Mouse (Mus musculus) MEL (cell line): Measurements from ENCODE around the gene Mcoln1. TPM values are rescaled to one million over a fixed set of nuclear protein-coding genes. Genes with fewer than 3 reads are reported as not detected.

Experiments
- DNase-seq: peaks from one replicate; pipeline ENCODE4 v3.0.0; 2011; ENCODE audit warnings: low read depth, low spot score
- H3K27ac ChIP-seq: 2 replicates; pipeline ENCODE4 v1.5.1; 2012; ENCODE audit warnings: low read depth, mild to moderate bottlenecking, control low read depth, low read length, moderate library complexity; ENCODE audit not compliant: control insufficient read depth
- H3K27me3 ChIP-seq, 2 experiments: fragments of 150-350 bp in 1 of 2; sonication (generic) in 1 of 2; 2 replicates each; pipeline ENCODE4 v1.6.1; 2012; ENCODE audit warnings: low read length in 2 of 2, mild to moderate bottlenecking in 2 of 2, improper control_type of control experiment in 1 of 2, moderate library complexity in 1 of 2; ENCODE audit not compliant: insufficient read depth in 2 of 2, control insufficient read depth in 1 of 2
- H3K36me3 ChIP-seq, 2 experiments: 2 replicates each; pipeline ENCODE4 v1.6.1; 2012 to 2014; ENCODE audit warnings: low read length in 2 of 2, improper control_type of control experiment in 1 of 2, inconsistent platforms in 1 of 2, mild to moderate bottlenecking in 1 of 2; ENCODE audit not compliant: insufficient read depth in 2 of 2, control insufficient read depth in 1 of 2
- H3K4me1 ChIP-seq, 2 experiments: fragments of 150-350 bp in 1 of 2; sonication (generic) in 1 of 2; 2 replicates each; pipeline ENCODE4 v1.6.1; 2012; ENCODE audit warnings: low read length in 2 of 2, improper control_type of control experiment in 1 of 2, mild to moderate bottlenecking in 1 of 2; ENCODE audit not compliant: insufficient read depth in 2 of 2, control insufficient read depth in 1 of 2
- H3K4me3 ChIP-seq, 2 experiments: fragments of 150-350 bp in 1 of 2; sonication (generic) in 1 of 2; 2 replicates each; pipeline ENCODE4 v1.5.1; 2012; ENCODE audit warnings: low read depth in 2 of 2, low read length in 2 of 2, mild to moderate bottlenecking in 2 of 2, moderate library complexity in 2 of 2, control low read depth in 1 of 2, improper control_type of control experiment in 1 of 2; ENCODE audit not compliant: control insufficient read depth in 1 of 2, insufficient read depth in 1 of 2
- H3K79me2 ChIP-seq: 2 replicates; pipeline ENCODE4 v1.6.1; 2012; ENCODE audit warnings: mild to moderate bottlenecking, low read length, moderate library complexity; ENCODE audit not compliant: control insufficient read depth, poor library complexity, insufficient read depth
- H3K9ac ChIP-seq: 2 replicates; pipeline ENCODE4 v1.6.1; 2012; ENCODE audit warnings: low read depth, mild to moderate bottlenecking, control low read depth, low read length, moderate library complexity; ENCODE audit not compliant: control insufficient read depth, poor library complexity, severe bottlenecking
- H3K9me3 ChIP-seq: fragments of 150-350 bp; sonication (generic); replicated peaks from 2 replicates; pipeline ENCODE4 v1.6.1; 2012; ENCODE audit warnings: mild to moderate bottlenecking, low read length, improper control_type of control experiment, moderate library complexity; ENCODE audit not compliant: insufficient read depth
- BHLHE40 ChIP-seq: IDR thresholded peaks from 2 replicates; pipeline ENCODE4 v1.6.1; 2012; ENCODE audit warnings: low read depth, mild to moderate bottlenecking, inconsistent platforms, low read length, improper control_type of control experiment, borderline replicate concordance
- CTCF ChIP-seq, 3 experiments: IDR thresholded peaks in 2 of 3; conservative IDR thresholded peaks in 1 of 3; 2 replicates each; pipeline ENCODE4 v1.5.1; 2011 to 2012; ENCODE audit warnings: low read length in 3 of 3, low read depth in 2 of 3, mild to moderate bottlenecking in 2 of 3, improper control_type of control experiment in 1 of 3, inconsistent platforms in 1 of 3, mixed read lengths in 1 of 3, moderate library complexity in 1 of 3; ENCODE audit not compliant: control insufficient read depth in 1 of 3, insufficient read depth in 1 of 3, poor library complexity in 1 of 3, severe bottlenecking in 1 of 3
- ELF1 ChIP-seq: IDR thresholded peaks from 2 replicates; pipeline ENCODE4 v1.6.1; 2014; ENCODE audit warnings: low read depth, mild to moderate bottlenecking, inconsistent platforms, low read length, improper control_type of control experiment, moderate library complexity
- EP300 ChIP-seq, 2 experiments: IDR thresholded peaks; 2 replicates each; pipeline ENCODE4 v1.6.1; 2011; ENCODE audit warnings: improper control_type of control experiment in 2 of 2, low read length in 2 of 2, low read depth in 1 of 2, mild to moderate bottlenecking in 1 of 2
- GATA1 ChIP-seq: IDR thresholded peaks from 2 replicates; pipeline ENCODE4 v1.6.1; 2011; ENCODE audit warnings: low read depth, low read length, improper control_type of control experiment
- HCFC1 ChIP-seq: IDR thresholded peaks from 2 replicates; pipeline ENCODE4 v1.6.1; 2012; ENCODE audit warnings: low read depth, mild to moderate bottlenecking, inconsistent platforms, low read length, improper control_type of control experiment, moderate library complexity
- JUND ChIP-seq: IDR thresholded peaks from 2 replicates; pipeline ENCODE4 v1.6.1; 2011; ENCODE audit warnings: low read depth, mild to moderate bottlenecking, improper control_type of control experiment, low read length
- MAFK ChIP-seq: IDR thresholded peaks from 2 replicates; pipeline ENCODE4 v1.6.1; 2011; ENCODE audit warnings: low read depth, mild to moderate bottlenecking, low read length, improper control_type of control experiment, borderline replicate concordance
- MEF2A ChIP-seq: IDR thresholded peaks from 2 replicates; pipeline ENCODE4 v1.6.1; 2014; ENCODE audit warnings: low read depth, mild to moderate bottlenecking, inconsistent platforms, low read length, improper control_type of control experiment; ENCODE audit not compliant: poor library complexity, insufficient replicate concordance, severe bottlenecking; ENCODE audit errors: extremely low read depth
- MXI1 ChIP-seq: IDR thresholded peaks from 2 replicates; pipeline ENCODE4 v1.6.1; 2011; ENCODE audit warnings: mild to moderate bottlenecking, low read depth, low read length, improper control_type of control experiment
- POLR2AphosphoS2 ChIP-seq: IDR thresholded peaks from 2 replicates; pipeline ENCODE4 v1.6.1; 2011; ENCODE audit warnings: low read length, improper control_type of control experiment
- POLR2AphosphoS5 ChIP-seq: IDR thresholded peaks from 2 replicates; pipeline ENCODE4 v1.6.1; 2012; ENCODE audit warnings: low read depth, borderline replicate concordance, mild to moderate bottlenecking, inconsistent platforms, low read length, moderate library complexity, mixed read lengths
- RAD21 ChIP-seq: IDR thresholded peaks from 2 replicates; pipeline ENCODE4 v1.6.1; 2011; ENCODE audit warnings: mild to moderate bottlenecking, low read depth, low read length, improper control_type of control experiment
- RCOR1 ChIP-seq: IDR thresholded peaks from 2 replicates; pipeline ENCODE4 v1.6.1; 2012; ENCODE audit warnings: low read depth, mild to moderate bottlenecking, inconsistent platforms, low read length, improper control_type of control experiment
- SMC3 ChIP-seq: IDR thresholded peaks from 2 replicates; pipeline ENCODE4 v1.6.1; 2011; ENCODE audit warnings: low read depth, low read length, improper control_type of control experiment
- TBP ChIP-seq: IDR thresholded peaks from 2 replicates; pipeline ENCODE4 v1.8.0; 2011; ENCODE audit warnings: low read depth, low read length, improper control_type of control experiment
- USF1 ChIP-seq: IDR thresholded peaks from 2 replicates; pipeline ENCODE4 v1.6.1; 2014; ENCODE audit warnings: low read depth, mild to moderate bottlenecking, inconsistent platforms, low read length, improper control_type of control experiment, moderate library complexity
- ZMIZ1 ChIP-seq: IDR thresholded peaks from 2 replicates; pipeline ENCODE4 v1.6.1; 2012; ENCODE audit warnings: low read depth, mild to moderate bottlenecking, inconsistent platforms, low read length, improper control_type of control experiment, moderate library complexity
- polyA plus RNA-seq, 2 experiments: library from polyadenylated mRNA; stranded (reverse) in 1 of 2; unstranded in 1 of 2; fragments of >175 nt in 1 of 2; fragments of >200 nt in 1 of 2; gene quantifications; 2 replicates each; pipeline versions ENCODE4 v1.2.1 to v1.2.4; 2012; ENCODE audit warnings: low replicate concordance in 2 of 2, low read depth in 1 of 2; ENCODE audit not compliant: insufficient read length in 2 of 2, insufficient read depth in 1 of 2, missing spikeins in 1 of 2
- total RNA-seq: library from RNA; depleted of rRNA; stranded (reverse); fragments of 300-350 nt; gene quantifications from 2 replicates; pipeline ENCODE4 v1.2.3, GENCODE M21; 2012

The Mcoln1 gene
- total and polyA plus RNA-seq, 3 experiments = 18.0 to 47.6 TPM; not detected in 1

- TF ChIP-seq GATA1 = no peak
- no peak for TF ChIP-seq ZMIZ1
- TF ChIP-seq POLR2AphosphoS5 = no peak
- no peak for TF ChIP-seq MEF2A
- no peak for TF ChIP-seq TBP
- no peak for TF ChIP-seq SMC3
- 0 out of 2 replicates have a peak, but pooled peaks have one; percentile 53 for TF ChIP-seq HCFC1
- no peak for TF ChIP-seq CTCF (IDR thresholded peaks at IDR 0.05 in 2 of 3, conservative IDR thresholded peaks at IDR 0.05 in 1 of 3; ENCODE audit: control insufficient read depth in 1 of 3, insufficient read depth in 1 of 3, low read depth in 2 of 3, low read length in 3 of 3, poor library complexity in 1 of 3, severe bottlenecking in 1 of 3)
- TF ChIP-seq MAFK = no peak
- no peak for TF ChIP-seq JUND
- TF ChIP-seq POLR2AphosphoS2 = no peak
- TF ChIP-seq ELF1 = peak; percentile 85
- TF ChIP-seq BHLHE40 = no peak
- TF ChIP-seq RCOR1 = 0 out of 2 replicates have a peak, but pooled peaks have one; percentile 8
Measured at GRCm38 (mm10) chr8:3536053-3536841, 36.0 kb downstream of the Mcoln1 start (continued).

- TF ChIP-seq RAD21 (no peak), SMC3 (no peak), EP300 (IDR thresholded peaks at IDR 0.05; ENCODE audit: low read depth in 1 of 2, low read length in 2 of 2) (no peak), HCFC1 (no peak), GATA1 (no peak), USF1 (no peak), MXI1 (no peak)
- H3K4me3 ChIP-seq = no peak overlapping the region
- peaks cover 0 to 4% of the 10 kb centered on the region in 2 experiments; a peak in 1 of 4 replicates for H3K4me1 ChIP-seq
- no peaks in the 10 kb centered on the region for H3K9me3 ChIP-seq
- H3K27ac ChIP-seq = no peak overlapping the region
- H3K27me3 ChIP-seq = no peaks in the 10 kb centered on the region
- no peaks in the 10 kb centered on the region for H3K36me3 ChIP-seq
- DNase-seq = no peak
- no peak overlapping the region for H3K9ac ChIP-seq
- no peaks in the 10 kb centered on the region for H3K79me2 ChIP-seq
Measured at GRCm38 (mm10) chr8:3536940-3537339, 36.7 kb downstream of the Mcoln1 start.
